Mouse (Mus musculus): ENCODE results near the gene Cdk4. TPM values are rescaled to one million over a fixed set of nuclear protein-coding genes. Genes with fewer than 3 reads are reported as not detected.

The Cdk4 gene
- polyA plus RNA-seq, 2 experiments = 221 to 519 TPM

- TF ChIP-seq CTCF (IDR thresholded peaks at IDR 0.05; ENCODE audit: low read depth) = peak; percentile 97
- TF ChIP-seq EP300 (IDR thresholded peaks at IDR 0.05; ENCODE audit: low read depth) = no peak; the same call in 1 of the 2 replicates
- Histone ChIP-seq H3K9me3 (ENCODE audit: control insufficient read depth, low read length) (no peaks in the 10 kb centered on the region), H3K27ac (no peak within 1 kb of the TSS; the same call in 1 of the 2 replicates), H3K27me3 (ENCODE audit: control insufficient read depth, insufficient read depth, low read length) (no peaks in the 10 kb centered on the region), H3K9ac (replicated peaks) (peak within 1 kb of the TSS; percentile 83), H3K4me3 (ENCODE audit: insufficient read depth in 1 of 2, low read depth in 2 of 2, low read length in 2 of 2) (peak within 1 kb of the TSS; percentile 66 to 87), H3K4me1 (replicated peaks; ENCODE audit: control insufficient read depth in 2 of 2, insufficient read depth in 2 of 2, low read length in 1 of 2) (0 out of 4 replicates have a peak, but pooled peaks cover 0 to 2% of the 10 kb centered on the region in 2 experiments), H3K36me3 (replicated peaks; ENCODE audit: control insufficient read depth, insufficient read depth, low read depth) (peaks cover 9% of the 10 kb centered on the region), H3K4me2 (ENCODE audit: low read depth) (peak within 1 kb of the TSS; percentile 90)
- WGBS (ENCODE audit: insufficient replicate concordance) = 4% methylated on average over 56 of the region's 56 CpGs
- peak; percentile 89 for ATAC-seq (ENCODE audit: insufficient read depth)
- peak; percentile 80 to 84 (median 81) for DNase-seq (ENCODE audit: low read depth in 3 of 3, low spot score in 3 of 3)
Observed at GRCm38 (mm10) chr10:127030336-127031296, 32.7 kb upstream of the Cdk4 start, which contains the start of gene Tsfm. Gene Tsfm (minus strand): TSS chr10:127030840.

- WGBS (ENCODE audit: insufficient replicate concordance) = 56% methylated on average over 8 of the region's 8 CpGs
Observed at GRCm38 (mm10) chr10:127033301-127033741, 30.0 kb upstream of the Cdk4 start.

DNA sequence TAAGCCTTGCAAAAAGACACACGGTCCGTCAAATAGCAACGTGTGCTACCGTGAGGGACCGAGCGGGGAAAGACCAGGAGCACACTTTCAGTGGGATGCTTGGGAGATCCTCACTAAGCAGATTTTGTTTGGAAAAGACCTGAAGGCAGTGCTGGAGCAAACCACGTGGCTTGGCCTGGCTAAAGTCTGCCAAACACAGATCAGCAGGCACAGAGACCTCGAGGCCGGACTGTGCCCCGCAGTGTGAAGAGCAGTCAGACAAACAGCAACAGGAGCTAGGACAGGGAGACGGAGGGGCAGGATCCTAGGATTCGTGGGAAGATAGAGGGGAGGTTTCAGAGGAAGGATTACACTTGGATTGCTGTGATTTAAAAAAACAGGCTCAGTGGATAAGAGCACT is 27.1 kb upstream of the Cdk4 start:
- Histone ChIP-seq H3K27ac (no peak overlapping the region), H3K4me1 (replicated peaks; ENCODE audit: control insufficient read depth in 2 of 2, insufficient read depth in 2 of 2, low read length in 1 of 2) (no peaks in the 10 kb centered on the region), H3K4me3 (ENCODE audit: insufficient read depth in 1 of 2, low read depth in 2 of 2, low read length in 2 of 2) (no peak overlapping the region), H3K9ac (replicated peaks) (no peak overlapping the region), H3K27me3 (ENCODE audit: control insufficient read depth, insufficient read depth, low read length) (peaks cover 17% of the 10 kb centered on the region), H3K4me2 (ENCODE audit: low read depth) (no peak overlapping the region), H3K36me3 (replicated peaks; ENCODE audit: control insufficient read depth, insufficient read depth, low read depth) (no peaks in the 10 kb centered on the region), H3K9me3 (ENCODE audit: control insufficient read depth, low read length) (no peaks in the 10 kb centered on the region)
- DNase-seq (ENCODE audit: low read depth in 3 of 3, low spot score in 3 of 3) (no peak), ATAC-seq (ENCODE audit: insufficient read depth) (no peak)
- 69% methylated on average over 12 of the region's 12 CpGs for whole genome bisulfite sequencing (ENCODE audit: insufficient replicate concordance)
- no peak for TF ChIP-seq CTCF (IDR thresholded peaks at IDR 0.05; ENCODE audit: low read depth)
- TF ChIP-seq EP300 (IDR thresholded peaks at IDR 0.05; ENCODE audit: low read depth) = no peak

More at GRCm38 (mm10) chr10:127033301-127033741, 30.0 kb upstream of the Cdk4 start:
- TF ChIP-seq EP300 (IDR thresholded peaks at IDR 0.05; ENCODE audit: low read depth) (no peak), CTCF (IDR thresholded peaks at IDR 0.05; ENCODE audit: low read depth) (no peak)
- ATAC-seq (ENCODE audit: insufficient read depth) (no peak), DNase-seq (ENCODE audit: low read depth in 3 of 3, low spot score in 3 of 3) (no peak)
- peaks cover 4% of the 10 kb centered on the region for H3K36me3 ChIP-seq (replicated peaks; ENCODE audit: control insufficient read depth, insufficient read depth, low read depth)
- H3K9ac ChIP-seq (replicated peaks) = no peak overlapping the region
- H3K9me3 ChIP-seq (ENCODE audit: control insufficient read depth, low read length) = no peaks in the 10 kb centered on the region
- H3K27me3 ChIP-seq (ENCODE audit: control insufficient read depth, insufficient read depth, low read length) = no peaks in the 10 kb centered on the region; the same call in 1 of the 2 replicates
- no peak overlapping the region for H3K4me3 ChIP-seq (ENCODE audit: insufficient read depth in 1 of 2, low read depth in 2 of 2, low read length in 2 of 2)
- H3K4me1 ChIP-seq (replicated peaks; ENCODE audit: control insufficient read depth in 2 of 2, insufficient read depth in 2 of 2, low read length in 1 of 2) = 0 out of 4 replicates have a peak, but pooled peaks cover 0 to 2% of the 10 kb centered on the region in 2 experiments
- no peak overlapping the region for H3K27ac ChIP-seq
- no peak overlapping the region for H3K4me2 ChIP-seq (ENCODE audit: low read depth)

GRCm38 (mm10) chr10:127037641-127038040 is 25.7 kb upstream of the Cdk4 start:
- Histone ChIP-seq H3K9me3 (ENCODE audit: control insufficient read depth, low read length) (no peaks in the 10 kb centered on the region), H3K27ac (no peak overlapping the region), H3K36me3 (replicated peaks; ENCODE audit: control insufficient read depth, insufficient read depth, low read depth) (no peaks in the 10 kb centered on the region), H3K27me3 (ENCODE audit: control insufficient read depth, insufficient read depth, low read length) (peaks cover 20% of the 10 kb centered on the region), H3K4me3 (ENCODE audit: insufficient read depth in 1 of 2, low read depth in 2 of 2, low read length in 2 of 2) (no peak overlapping the region), H3K4me1 (replicated peaks; ENCODE audit: control insufficient read depth in 2 of 2, insufficient read depth in 2 of 2, low read length in 1 of 2) (peaks cover 0 to 3% of the 10 kb centered on the region in 2 experiments; a peak in 3 of 4 replicates), H3K9ac (replicated peaks) (no peak overlapping the region), H3K4me2 (ENCODE audit: low read depth) (no peak overlapping the region)
- TF ChIP-seq EP300 (IDR thresholded peaks at IDR 0.05; ENCODE audit: low read depth) (no peak), CTCF (IDR thresholded peaks at IDR 0.05; ENCODE audit: low read depth) (no peak)
- ATAC-seq (ENCODE audit: insufficient read depth) (no peak), DNase-seq (ENCODE audit: low read depth in 3 of 3, low spot score in 3 of 3) (no peak)
- 64% methylated on average over 12 of the region's 12 CpGs for WGBS (ENCODE audit: insufficient replicate concordance)
